Mouse (Mus musculus) hindbrain, embryonic 14.5 days (tissue): ENCODE measurements around the gene Tdgf1. TPM values are rescaled to one million over a fixed set of nuclear protein-coding genes. Genes with fewer than 3 reads are reported as not detected.

Experiments
- ATAC-seq: fragments of 200-750 bp; cut with Nextera tagmentation; 2 replicates; pipeline ENCODE4 v1.8.0; 2017; ENCODE audit warnings: moderate number of reproducible peaks, mild to moderate bottlenecking, moderate TSS enrichment, moderate library complexity; ENCODE audit not compliant: low FRiP score
- DNase-seq: peaks from one replicate; pipeline ENCODE4 v3.0.0-alpha.2; 2015; ENCODE audit warnings: low spot score
- H3K27ac ChIP-seq: fragments of 300-500 bp; sonication (generic); 2 replicates; pipeline ENCODE4 v1.5.1; 2014; ENCODE audit warnings: mild to moderate bottlenecking, moderate library complexity
- H3K27me3 ChIP-seq: fragments of 300-500 bp; sonication (generic); 2 replicates; pipeline ENCODE4 v1.6.1; 2014; ENCODE audit warnings: mild to moderate bottlenecking, low read length, mixed read lengths; ENCODE audit not compliant: control insufficient read depth, insufficient read depth
- H3K36me3 ChIP-seq: fragments of 300-500 bp; sonication (generic); replicated peaks from 2 replicates; pipeline ENCODE4 v1.6.1; 2014; ENCODE audit not compliant: control insufficient read depth, insufficient read depth
- H3K4me1 ChIP-seq: fragments of 300-500 bp; sonication (generic); replicated peaks from 2 replicates; pipeline ENCODE4 v1.6.1; 2014; ENCODE audit warnings: antibody characterized with exemption, low read length, mixed read lengths; ENCODE audit not compliant: control insufficient read depth, insufficient read depth
- H3K4me2 ChIP-seq: fragments of 300-500 bp; sonication (generic); replicated peaks from 2 replicates; pipeline ENCODE4 v1.6.1; 2014; ENCODE audit warnings: mild to moderate bottlenecking, moderate library complexity
- H3K4me3 ChIP-seq: fragments of 300-500 bp; sonication (generic); replicated peaks from 2 replicates; pipeline ENCODE4 v1.5.1; 2014; ENCODE audit warnings: mild to moderate bottlenecking, low read length
- H3K9ac ChIP-seq: fragments of 300-500 bp; sonication (generic); 2 replicates; pipeline ENCODE4 v1.6.1; 2014
- H3K9me3 ChIP-seq: fragments of 300-500 bp; sonication (generic); 2 replicates; pipeline ENCODE4 v1.6.1; 2016; ENCODE audit warnings: low read length; ENCODE audit not compliant: control insufficient read depth
- WGBS: fragments of 180-500 bp; shearing (Covaris S2); extraction: QIAGEN DNeasy Blood & Tissue Kit; methylation state at CpG from one replicate; pipeline ENCODE4 v1.1.7; 2014; 5-methylcytosine and 5-hydroxymethylcytosine counted together
- microRNA-seq: library from miRNA; unstranded; fragments of <30 nt; microRNA quantifications from one replicate; pipeline ENCODE4, GENCODE M21; 2016
- polyA plus RNA-seq: library from polyadenylated mRNA; unstranded; fragments of >200 nt; fragmentation: Nextera tagmentation; extraction: Ambion mirVana; gene quantifications from 2 replicates; pipeline ENCODE4 v1.2.1, GENCODE M21; 2014

Gene Tdgf1
- polyA plus RNA-seq, 1 experiment from 2014 or later: 0.40 TPM

- H3K36me3 ChIP-seq: no peaks in the 10 kb centered on the region
- 82% methylated on average over 12 of the region's 12 CpGs for WGBS
- no peak for ATAC-seq
- no peaks in the 10 kb centered on the region for H3K9me3 ChIP-seq
- no peak overlapping the region for H3K9ac ChIP-seq
- H3K27ac ChIP-seq: no peak overlapping the region
- no peak overlapping the region for H3K4me3 ChIP-seq
- H3K4me1 ChIP-seq: no peaks in the 10 kb centered on the region
- no peak overlapping the region for H3K4me2 ChIP-seq
- DNase-seq: no peak
- H3K27me3 ChIP-seq: no peaks in the 10 kb centered on the region
Observed at GRCm38 (mm10) chr9:110891077-110891828, 54.7 kb downstream of the Tdgf1 start.

- WGBS: 12% methylated on average over 20 of the region's 21 CpGs
- no peaks in the 10 kb centered on the region for H3K9me3 ChIP-seq
- no peaks in the 10 kb centered on the region for H3K4me1 ChIP-seq
- H3K27me3 ChIP-seq: no peaks in the 10 kb centered on the region
- no peak overlapping the region for H3K9ac ChIP-seq
- no peak overlapping the region for H3K4me2 ChIP-seq
- H3K36me3 ChIP-seq: no peaks in the 10 kb centered on the region
- H3K4me3 ChIP-seq: no peak overlapping the region
- no peak for DNase-seq
- ATAC-seq: no peak
- no peak overlapping the region for H3K27ac ChIP-seq
Observed at GRCm38 (mm10) chr9:110890026-110890783, 55.8 kb downstream of the Tdgf1 start.

Small RNA genes within 50 kb of the gene (microRNA-seq; reads per million reads assigned to microRNA genes)
- not detected for gene Gm24269

Other genes starting within 250 kb of the Tdgf1 start
- gene Myl3, start 204.3 kb downstream of the Tdgf1 start, polyA plus RNA-seq: 0.26 and 0.43 TPM in 2 replicates
- gene Pth1r, start 199.0 kb downstream of the Tdgf1 start, polyA plus RNA-seq: 10.1 and 12.8 TPM in 2 replicates
- gene Prss42, start 148.0 kb downstream of the Tdgf1 start, polyA plus RNA-seq: not detected in 2 replicates
- gene Prss44, start 132.2 kb downstream of the Tdgf1 start, polyA plus RNA-seq: not detected in 2 replicates
- not detected in 2 replicates for gene Prss43, start 119.5 kb downstream of the Tdgf1 start, polyA plus RNA-seq
- 0.16 TPM in 1 of 2 replicates, not detected in the other for gene Prss45, start 111.6 kb downstream of the Tdgf1 start, polyA plus RNA-seq
- gene Prss46, start 101.7 kb downstream of the Tdgf1 start, polyA plus RNA-seq: not detected in 2 replicates
- 0.31 TPM in 1 of 2 replicates, not detected in the other for gene Prss50, start 88.2 kb downstream of the Tdgf1 start, polyA plus RNA-seq
- 1.4 and 1.9 TPM in 2 replicates for gene Als2cl, start 66.3 kb downstream of the Tdgf1 start, polyA plus RNA-seq
- 2.3 and 2.4 TPM in 2 replicates for gene Tmie, start 66.0 kb downstream of the Tdgf1 start, polyA plus RNA-seq
- not detected in 2 replicates for gene Fam240a, start 29.3 kb downstream of the Tdgf1 start, polyA plus RNA-seq
- 0.86 and 1.0 TPM in 2 replicates for gene Lrrc2, start 5.4 kb upstream of the Tdgf1 start, polyA plus RNA-seq
- not detected in 2 replicates for gene Rtp3, start 44.4 kb upstream of the Tdgf1 start, polyA plus RNA-seq
- 1.1 and 1.7 TPM in 2 replicates for gene Ltf, start 73.1 kb upstream of the Tdgf1 start, polyA plus RNA-seq
- 0.97 and 1.3 TPM in 2 replicates for gene Ccrl2, start 111.4 kb upstream of the Tdgf1 start, polyA plus RNA-seq
- gene Lrrfip2, start 171.4 kb upstream of the Tdgf1 start, polyA plus RNA-seq: 40.5 and 48.7 TPM in 2 replicates